Mouse (Mus musculus) neural tube, embryonic 13.5 days (tissue): Measurements from ENCODE around the gene Kcne4. TPM values are rescaled to one million over a fixed set of nuclear protein-coding genes. Genes with fewer than 3 reads are reported as not detected.

Experiments used
- ATAC-seq: fragments of 200-750 bp; cut with Nextera tagmentation; 2 replicates; pipeline ENCODE4 v1.8.0; 2017; ENCODE audit warnings: low read depth, mild to moderate bottlenecking, moderate TSS enrichment, moderate library complexity
- H3K27ac ChIP-seq: fragments of 300-500 bp; sonication (generic); replicated peaks from 2 replicates; pipeline ENCODE4 v1.5.1; 2015; ENCODE audit warnings: moderate library complexity, mild to moderate bottlenecking, inconsistent platforms
- H3K27me3 ChIP-seq: fragments of 300-500 bp; sonication (generic); 2 replicates; pipeline ENCODE4 v1.6.1; 2015; ENCODE audit warnings: mild to moderate bottlenecking, inconsistent platforms
- H3K36me3 ChIP-seq: fragments of 300-500 bp; sonication (generic); 2 replicates; pipeline ENCODE4 v1.6.1; 2015; ENCODE audit warnings: mild to moderate bottlenecking, inconsistent platforms
- H3K4me1 ChIP-seq: fragments of 300-500 bp; sonication (generic); replicated peaks from 2 replicates; pipeline ENCODE4 v1.6.1; 2015; ENCODE audit warnings: inconsistent platforms
- H3K4me2 ChIP-seq: fragments of 300-500 bp; sonication (generic); 2 replicates; pipeline ENCODE4 v1.6.1; 2015; ENCODE audit warnings: inconsistent platforms, mild to moderate bottlenecking, moderate library complexity
- H3K4me3 ChIP-seq: fragments of 300-500 bp; sonication (generic); 2 replicates; pipeline ENCODE4 v1.5.1; 2015; ENCODE audit warnings: mild to moderate bottlenecking, inconsistent platforms
- H3K9ac ChIP-seq: fragments of 300-500 bp; sonication (generic); 2 replicates; pipeline ENCODE4 v1.6.1; 2015; ENCODE audit warnings: moderate library complexity, mild to moderate bottlenecking, inconsistent platforms
- H3K9me3 ChIP-seq: fragments of 300-500 bp; sonication (generic); 2 replicates; pipeline ENCODE4 v1.6.1; 2016; ENCODE audit warnings: inconsistent platforms
- WGBS: fragments of 180-500 bp; shearing (Covaris S2); methylation state at CpG from one replicate; pipeline ENCODE4 v1.1.7; 2015; 5-methylcytosine and 5-hydroxymethylcytosine counted together
- polyA plus RNA-seq: library from polyadenylated mRNA; unstranded; fragments of >200 nt; fragmentation: Nextera tagmentation; extraction: Ambion mirVana; gene quantifications from 2 replicates; pipeline ENCODE4 v1.2.1, GENCODE M21; 2015

Gene Kcne4
- polyA plus RNA-seq, 1 experiment from 2014 or later = 4.9 TPM

DNA sequence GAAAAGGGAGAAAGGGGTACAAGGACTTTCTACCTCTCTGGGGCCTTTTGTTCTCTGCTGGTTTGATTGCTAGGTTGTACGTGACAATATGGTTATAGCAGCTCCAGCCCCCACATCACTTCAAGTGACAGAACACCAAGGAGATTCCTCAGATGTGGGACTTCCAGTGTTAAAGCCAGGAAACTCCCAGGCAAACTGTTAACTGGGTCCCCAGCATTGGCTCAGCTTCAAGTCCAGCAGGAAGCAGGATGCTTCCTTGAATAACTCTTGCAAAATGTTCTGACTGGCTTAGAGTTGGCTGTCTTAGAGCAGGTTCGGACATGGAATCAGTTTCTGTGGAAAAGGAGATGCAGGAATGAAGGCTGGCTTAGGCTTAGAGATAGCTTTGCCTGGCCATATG is 47.3 kb downstream of the Kcne4 start:
- Histone ChIP-seq H3K4me3 (no peak overlapping the region), H3K9ac (no peak overlapping the region), H3K27me3 (no peaks in the 10 kb centered on the region), H3K4me1 (no peaks in the 10 kb centered on the region), H3K27ac (no peak overlapping the region), H3K36me3 (no peaks in the 10 kb centered on the region), H3K9me3 (no peaks in the 10 kb centered on the region), H3K4me2 (no peak overlapping the region)
- 61% methylated on average over 2 of the region's 2 CpGs for WGBS
- ATAC-seq = no peak

DNA sequence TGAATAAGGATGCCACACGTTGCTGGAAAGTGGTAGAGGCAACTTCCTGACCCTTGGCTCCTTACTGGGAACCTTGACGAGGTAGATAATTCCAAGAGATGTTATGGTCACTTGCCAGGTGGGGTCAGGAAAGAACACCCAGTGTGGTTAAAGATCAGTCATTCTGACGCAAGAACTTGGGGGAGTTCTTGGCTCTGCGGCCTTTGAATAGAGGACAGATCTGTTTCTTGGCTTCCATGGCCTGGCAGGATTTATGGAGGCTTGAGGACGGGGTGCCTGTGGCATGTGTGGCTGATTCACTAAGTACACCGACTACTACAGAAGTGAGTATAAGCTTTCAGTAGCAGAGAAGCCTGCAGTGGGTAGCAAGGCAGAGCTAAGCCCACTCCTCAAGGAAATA is 47.8 kb downstream of the Kcne4 start:
- Histone ChIP-seq H3K27me3 (no peaks in the 10 kb centered on the region), H3K4me2 (no peak overlapping the region), H3K27ac (no peak overlapping the region), H3K9me3 (no peaks in the 10 kb centered on the region), H3K9ac (no peak overlapping the region), H3K4me1 (no peaks in the 10 kb centered on the region), H3K36me3 (no peaks in the 10 kb centered on the region), H3K4me3 (no peak overlapping the region)
- 61% methylated on average over 6 of the region's 6 CpGs for WGBS
- no peak for ATAC-seq

DNA sequence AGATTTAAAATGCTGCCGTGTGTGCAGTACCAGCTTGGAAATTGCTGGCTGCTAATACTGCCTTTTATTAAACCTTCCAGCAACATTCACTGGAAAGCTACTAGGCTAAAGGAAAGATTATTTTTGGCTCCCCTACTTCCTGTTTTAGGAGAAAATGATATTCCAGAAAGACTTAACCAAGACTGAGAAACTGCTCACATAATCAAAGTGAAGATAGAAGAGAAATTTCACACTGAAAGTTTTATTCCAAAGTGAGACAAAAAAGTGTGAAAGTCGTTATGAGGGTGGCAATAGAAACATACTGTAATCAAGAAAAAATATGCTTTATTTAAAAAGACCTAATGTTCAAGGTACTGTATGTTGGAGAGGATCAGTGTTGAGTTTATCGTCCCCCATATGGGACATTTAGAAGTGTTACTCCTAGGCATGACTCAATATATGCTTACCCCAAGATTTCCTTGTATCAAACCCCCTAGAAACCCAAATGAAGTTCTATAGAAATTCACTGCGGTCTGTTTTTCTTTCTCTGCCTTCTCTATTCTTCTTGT is 48.3 kb downstream of the Kcne4 start:
- Histone ChIP-seq H3K4me3 (no peak overlapping the region), H3K27me3 (no peaks in the 10 kb centered on the region), H3K9ac (no peak overlapping the region), H3K9me3 (no peaks in the 10 kb centered on the region), H3K27ac (no peak overlapping the region), H3K4me1 (no peaks in the 10 kb centered on the region), H3K36me3 (no peaks in the 10 kb centered on the region), H3K4me2 (no peak overlapping the region)
- 88% methylated on average over 4 of the region's 4 CpGs for WGBS
- no peak for ATAC-seq

DNA sequence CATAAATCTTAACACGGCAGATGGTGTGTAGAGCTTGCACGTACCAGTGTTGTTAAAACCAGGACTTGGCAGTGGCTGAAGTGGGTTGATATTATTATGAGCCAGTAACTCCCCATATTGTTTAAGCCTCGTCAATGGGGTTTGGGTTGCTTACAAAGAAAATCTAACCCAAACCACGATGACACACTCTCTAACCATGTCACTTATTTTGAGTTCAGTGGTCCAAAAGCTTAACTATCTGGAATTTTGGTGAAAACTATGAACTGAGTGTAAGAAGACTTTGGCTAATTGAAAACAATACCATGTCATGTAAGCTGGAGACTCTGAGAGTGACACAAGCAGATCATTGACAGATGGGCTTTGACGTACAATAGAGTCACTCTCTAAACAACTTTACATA is 49.4 kb downstream of the Kcne4 start:
- H3K4me3 ChIP-seq = no peak overlapping the region
- 90% methylated on average over 5 of the region's 5 CpGs for WGBS
- no peak overlapping the region for H3K9ac ChIP-seq
- H3K36me3 ChIP-seq = no peaks in the 10 kb centered on the region
- no peak overlapping the region for H3K27ac ChIP-seq
- no peaks in the 10 kb centered on the region for H3K27me3 ChIP-seq
- H3K4me1 ChIP-seq = no peaks in the 10 kb centered on the region
- H3K9me3 ChIP-seq = no peaks in the 10 kb centered on the region
- ATAC-seq = no peak
- no peak overlapping the region for H3K4me2 ChIP-seq

DNA sequence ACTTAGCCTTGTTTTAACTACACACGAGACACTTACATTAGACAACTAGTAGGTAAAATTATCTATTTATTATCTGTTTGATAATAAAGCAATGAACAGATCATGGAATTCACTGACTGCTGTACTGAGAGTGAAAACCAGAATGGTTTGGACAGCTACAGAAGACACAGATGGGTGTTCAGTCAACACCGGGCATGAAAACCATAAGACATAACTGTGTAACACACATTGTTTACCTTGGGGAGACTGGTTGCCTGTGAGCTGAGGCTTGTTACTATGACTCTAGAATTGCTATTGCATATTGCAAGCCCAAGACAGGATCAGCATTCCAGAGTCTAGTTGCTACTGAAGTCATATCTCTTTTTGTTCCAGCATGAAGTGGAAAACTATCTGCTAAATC is 49.9 kb downstream of the Kcne4 start:
- no peak overlapping the region for H3K4me2 ChIP-seq
- no peak overlapping the region for H3K9ac ChIP-seq
- no peak overlapping the region for H3K4me3 ChIP-seq
- H3K36me3 ChIP-seq = no peaks in the 10 kb centered on the region
- no peaks in the 10 kb centered on the region for H3K4me1 ChIP-seq
- H3K9me3 ChIP-seq = no peaks in the 10 kb centered on the region
- no peak overlapping the region for H3K27ac ChIP-seq
- H3K27me3 ChIP-seq = no peaks in the 10 kb centered on the region
- no peak for ATAC-seq
- WGBS = 95% methylated on average over 2 of the region's 2 CpGs

Other genes with a start within 250 kb of the Kcne4 start
- 70.2 and 94.7 TPM in 2 replicates for gene Acsl3, start 158.9 kb upstream of the Kcne4 start, polyA plus RNA-seq
- gene Utp14b, start 158.7 kb upstream of the Kcne4 start, polyA plus RNA-seq = 2.0 and 2.2 TPM in 2 replicates